Mouse (Mus musculus) kidney, postnatal 25 days (tissue): ENCODE data around the gene Fam219a.

ENCODE experiments used
- DNase-seq, 2 experiments: peaks; one replicate each; pipeline ENCODE4 v3.0.0; 2021; ENCODE audit warnings: mixed read lengths in 2 of 2

The Fam219a gene

GRCm38 (mm10) chr4:41553116-41553515 lies 16.2 kb downstream of the Fam219a start:
- DNase-seq = no peak

- DNase-seq = peak; percentile 85 to 92
Measured at GRCm38 (mm10) chr4:41552529-41552928, 16.8 kb downstream of the Fam219a start.

- no peak for DNase-seq
Measured at GRCm38 (mm10) chr4:41547086-41547485, 22.3 kb downstream of the Fam219a start.

GRCm38 (mm10) chr4:41545985-41546384 lies 23.4 kb downstream of the Fam219a start:
- DNase-seq = peak; percentile 47 to 51

- DNase-seq = no peak
Measured at GRCm38 (mm10) chr4:41542136-41542535, 27.2 kb downstream of the Fam219a start.

- DNase-seq = no peak
Measured at GRCm38 (mm10) chr4:41534866-41535265, 34.5 kb downstream of the Fam219a start.

GRCm38 (mm10) chr4:41532420-41532819 lies 36.9 kb downstream of the Fam219a start:
- DNase-seq = peak in 1 of 2 experiments; percentile 65

GRCm38 (mm10) chr4:41527996-41528395 lies 41.3 kb downstream of the Fam219a start:
- DNase-seq = peak; percentile 90 to 92

- DNase-seq = no peak
Measured at GRCm38 (mm10) chr4:41527076-41527475, 42.3 kb downstream of the Fam219a start.

GRCm38 (mm10) chr4:41526553-41526952 lies 42.8 kb downstream of the Fam219a start:
- DNase-seq = no peak

- DNase-seq = no peak
Measured at GRCm38 (mm10) chr4:41524829-41525228, 44.5 kb downstream of the Fam219a start.

- no peak for DNase-seq
Measured at GRCm38 (mm10) chr4:41523839-41524238, 45.5 kb downstream of the Fam219a start.

GRCm38 (mm10) chr4:41522788-41523187 lies 46.5 kb downstream of the Fam219a start:
- DNase-seq = peak in 1 of 2 experiments; percentile 69

GRCm38 (mm10) chr4:41522136-41522535 lies 47.2 kb downstream of the Fam219a start:
- DNase-seq = no peak

GRCm38 (mm10) chr4:41520641-41521040 lies 48.7 kb downstream of the Fam219a start:
- no peak for DNase-seq

GRCm38 (mm10) chr4:41519195-41519594 lies 50.1 kb downstream of the Fam219a start:
- no peak for DNase-seq

GRCm38 (mm10) chr4:41518349-41518748 lies 51.0 kb downstream of the Fam219a start:
- DNase-seq = no peak

GRCm38 (mm10) chr4:41517233-41517632 lies 52.1 kb downstream of the Fam219a start, which contains the start of gene 1110017D15Rik:
1110017D15Rik (minus strand) TSS chr4:41517333.
- no peak for DNase-seq

- DNase-seq = no peak
Measured at GRCm38 (mm10) chr4:41513714-41514113, 55.6 kb downstream of the Fam219a start.

GRCm38 (mm10) chr4:41513309-41513708 lies 56.0 kb downstream of the Fam219a start:
- DNase-seq = no peak

- no peak for DNase-seq
Measured at GRCm38 (mm10) chr4:41507998-41508397, 61.3 kb downstream of the Fam219a start.

GRCm38 (mm10) chr4:41507326-41507924 lies 61.9 kb downstream of the Fam219a start:
- no peak for DNase-seq

GRCm38 (mm10) chr4:41506906-41507305 lies 62.4 kb downstream of the Fam219a start:
- peak; percentile 93 to 94 for DNase-seq

GRCm38 (mm10) chr4:41506156-41506555 lies 63.2 kb downstream of the Fam219a start:
- DNase-seq = peak; percentile 75 to 83

GRCm38 (mm10) chr4:41505131-41505551 lies 64.2 kb downstream of the Fam219a start:
- peak in 1 of 2 experiments; percentile 49 for DNase-seq
